Mouse (Mus musculus) kidney, adult 2 months (tissue): ENCODE data around the gene Fam122b. TPM values are rescaled to one million over a fixed set of nuclear protein-coding genes. Genes with fewer than 3 reads are reported as not detected.
"Not testable (repeated sequence)": the region's sequence is repeated elsewhere in the genome, so short reads cannot be mapped to it uniquely, and the experiment has no call there.

Experiments
- DNase-seq: peaks from one replicate; pipeline ENCODE4 v3.0.0; 2021
- H3K27ac ChIP-seq: fragments of 200-500 bp; 2 replicates; pipeline ENCODE4 v1.5.1; 2012; ENCODE audit warnings: low read depth, low read length, control low read depth, inconsistent platforms; ENCODE audit not compliant: insufficient read depth
- H3K27me3 ChIP-seq: fragments of 200-500 bp; replicated peaks from 2 replicates; pipeline ENCODE4 v1.6.1; 2012; ENCODE audit warnings: mild to moderate bottlenecking, moderate library complexity, low read length, inconsistent platforms; ENCODE audit not compliant: control insufficient read depth, insufficient read depth
- H3K36me3 ChIP-seq: fragments of 200-500 bp; 2 replicates; pipeline ENCODE4 v1.6.1; 2012; ENCODE audit warnings: mild to moderate bottlenecking, moderate library complexity, low read length, inconsistent platforms; ENCODE audit not compliant: control insufficient read depth, insufficient read depth
- H3K4me1 ChIP-seq: fragments of 200-500 bp; 2 replicates; pipeline ENCODE4 v1.6.1; 2011; ENCODE audit warnings: low read length; ENCODE audit not compliant: control insufficient read depth, insufficient read depth
- H3K4me3 ChIP-seq: fragments of 200-500 bp; 2 replicates; pipeline ENCODE4 v1.5.1; 2011; ENCODE audit warnings: mild to moderate bottlenecking, low read depth, low read length, control low read depth; ENCODE audit not compliant: insufficient read depth
- CTCF ChIP-seq: fragments of 200-500 bp; conservative IDR thresholded peaks from 2 replicates; pipeline ENCODE4 v1.5.1; 2011; ENCODE audit warnings: low read depth, mild to moderate bottlenecking, control low read depth, low read length, moderate library complexity, mixed read lengths; ENCODE audit not compliant: insufficient read depth, insufficient read length
- POLR2A ChIP-seq: fragments of 200-500 bp; IDR thresholded peaks from one replicate; pipeline ENCODE4 v1.6.1; 2011; ENCODE audit warnings: low read depth, low read length, control low read depth
- WGBS: fragments of 180-500 bp; shearing (Covaris S2); methylation state at CpG from one replicate; pipeline ENCODE4 v1.1.7; 2018; 5-methylcytosine and 5-hydroxymethylcytosine counted together
- polyA plus RNA-seq: library from polyadenylated mRNA; depleted of rRNA; stranded (reverse); fragments of >200 nt; gene quantifications from 2 replicates; pipeline ENCODE4 v1.2.3, GENCODE M21; 2012; rRNA removed

The Fam122b gene
- 1.6 and 2.7 TPM in 2 replicates for polyA plus RNA-seq

GRCm38 (mm10) chrX:53269289-53270062, at the start of gene Fam122b:
Gene Fam122b, minus strand, starts transcription at chrX:53269805.
- 1% methylated on average over 40 of the region's 40 CpGs for WGBS
- H3K27me3 ChIP-seq: no peaks in the 10 kb centered on the region
- no peak for TF ChIP-seq CTCF
- peak; percentile 95 for DNase-seq
- H3K4me1 ChIP-seq: no peaks in the 10 kb centered on the region
- no peaks in the 10 kb centered on the region for H3K36me3 ChIP-seq
- H3K4me3 ChIP-seq: peak within 1 kb of the TSS; percentile 77
- H3K27ac ChIP-seq: no peak within 1 kb of the TSS

GRCm38 (mm10) chrX:53287924-53288323, 18.3 kb upstream of the Fam122b start:
- no peak for DNase-seq
- Histone ChIP-seq H3K36me3 (no peaks in the 10 kb centered on the region), H3K4me1 (no peaks in the 10 kb centered on the region), H3K4me3 (no peak overlapping the region), H3K27me3 (no peaks in the 10 kb centered on the region), H3K27ac (no peak overlapping the region)
- TF ChIP-seq POLR2A (no peak), CTCF (no peak)
- 62% methylated on average over 5 of the region's 5 CpGs for WGBS

GRCm38 (mm10) chrX:53273124-53273523, 3.5 kb upstream of the Fam122b start, which contains the start of gene Fam122c:
Gene Fam122c, plus strand, starts transcription at chrX:53273424.
- Histone ChIP-seq H3K4me1 (no peaks in the 10 kb centered on the region), H3K27ac (no peak within 1 kb of the TSS), H3K36me3 (no peaks in the 10 kb centered on the region), H3K27me3 (no peaks in the 10 kb centered on the region), H3K4me3 (no peak within 1 kb of the TSS)
- 47% methylated on average over 1 of the region's 1 CpGs for WGBS
- TF ChIP-seq POLR2A: no peak
- no peak for TF ChIP-seq CTCF
- no peak for DNase-seq

- not testable (repeated sequence) for H3K36me3 ChIP-seq, DNase-seq, H3K27ac ChIP-seq, H3K4me1 ChIP-seq, H3K4me3 ChIP-seq, H3K27me3 ChIP-seq
- 84% methylated on average over 3 of the region's 3 CpGs for WGBS
These were observed 2.0 kb upstream of the Fam122b start for GRCm38 (mm10) chrX:53271628-53272027.

- Histone ChIP-seq H3K27ac (no peak overlapping the region), H3K4me3 (no peak overlapping the region), H3K4me1 (no peaks in the 10 kb centered on the region), H3K27me3 (no peaks in the 10 kb centered on the region), H3K36me3 (no peaks in the 10 kb centered on the region)
- no peak for DNase-seq
- WGBS: 2% methylated on average over 10 of the region's 10 CpGs
- TF ChIP-seq POLR2A: no peak
- no peak for TF ChIP-seq CTCF
These were observed 443 bp upstream of the Fam122b start for GRCm38 (mm10) chrX:53270063-53270432.

- Histone ChIP-seq H3K36me3 (no peaks in the 10 kb centered on the region), H3K4me3 (peak overlapping the region; percentile 39; the same call in 1 of the 2 replicates), H3K4me1 (no peaks in the 10 kb centered on the region), H3K27ac (no peak overlapping the region), H3K27me3 (no peaks in the 10 kb centered on the region)
- DNase-seq: peak; percentile 71
- WGBS: 0% methylated on average over 10 of the region's 10 CpGs
- TF ChIP-seq CTCF (no peak), POLR2A (no peak)
These were observed 749 bp downstream of the Fam122b start for GRCm38 (mm10) chrX:53268856-53269255.

- WGBS: 64% methylated on average over 9 of the region's 9 CpGs
- Histone ChIP-seq H3K27ac (no peak overlapping the region), H3K27me3 (no peaks in the 10 kb centered on the region), H3K4me3 (no peak overlapping the region), H3K36me3 (no peaks in the 10 kb centered on the region), H3K4me1 (no peaks in the 10 kb centered on the region)
- DNase-seq: no peak
- TF ChIP-seq POLR2A: no peak
- TF ChIP-seq CTCF: no peak
These were observed 3.4 kb downstream of the Fam122b start for GRCm38 (mm10) chrX:53266186-53266585.
